Mouse (Mus musculus) intestine, embryonic 16.5 days (tissue): ENCODE data around the gene Cyp17a1. TPM values are rescaled to one million over a fixed set of nuclear protein-coding genes. Genes with fewer than 3 reads are reported as not detected.

Experiments
- ATAC-seq: fragments of 200-750 bp; cut with Nextera tagmentation; 2 replicates; pipeline ENCODE4 v1.8.0; 2017; ENCODE audit warnings: moderate TSS enrichment, moderate library complexity
- H3K27ac ChIP-seq: fragments of 300-500 bp; sonication (generic); 2 replicates; pipeline ENCODE4 v1.5.1; 2014; ENCODE audit warnings: mild to moderate bottlenecking, low read length
- H3K27me3 ChIP-seq: fragments of 300-500 bp; sonication (generic); replicated peaks from 2 replicates; pipeline ENCODE4 v1.6.1; 2014; ENCODE audit warnings: low read length, control low read depth, mixed read lengths; ENCODE audit not compliant: control insufficient read depth, insufficient read depth
- H3K36me3 ChIP-seq: fragments of 300-500 bp; sonication (generic); 2 replicates; pipeline ENCODE4 v1.6.1; 2014; ENCODE audit warnings: low read length, control low read depth; ENCODE audit not compliant: control insufficient read depth, insufficient read depth
- H3K4me1 ChIP-seq: fragments of 300-500 bp; sonication (generic); 2 replicates; pipeline ENCODE4 v1.6.1; 2014; ENCODE audit warnings: low read length, control low read depth, mixed read lengths; ENCODE audit not compliant: control insufficient read depth, insufficient read depth
- H3K4me2 ChIP-seq: fragments of 300-500 bp; sonication (generic); 2 replicates; pipeline ENCODE4 v1.6.1; 2014; ENCODE audit warnings: low read depth, low read length, control low read depth
- H3K4me3 ChIP-seq: fragments of 300-500 bp; sonication (generic); 2 replicates; pipeline ENCODE4 v1.5.1; 2014; ENCODE audit warnings: mild to moderate bottlenecking, low read length
- H3K9ac ChIP-seq: fragments of 300-500 bp; sonication (generic); 2 replicates; pipeline ENCODE4 v1.6.1; 2014; ENCODE audit warnings: low read depth, low read length
- H3K9me3 ChIP-seq: fragments of 300-500 bp; sonication (generic); 2 replicates; pipeline ENCODE4 v1.6.1; 2016; ENCODE audit warnings: low read length, control low read depth; ENCODE audit not compliant: control insufficient read depth
- WGBS: fragments of 180-500 bp; shearing (Covaris S2); extraction: QIAGEN DNeasy Blood & Tissue Kit; methylation state at CpG from one replicate; pipeline ENCODE4 v1.1.7; 2014; 5-methylcytosine and 5-hydroxymethylcytosine counted together
- polyA plus RNA-seq: library from polyadenylated mRNA; unstranded; fragments of >200 nt; fragmentation: Nextera tagmentation; extraction: Ambion mirVana; gene quantifications from 2 replicates; pipeline ENCODE4 v1.2.1, GENCODE M21; 2015

Cyp17a1 gene
- polyA plus RNA-seq, 1 experiment from 2014 or later = 0.16 TPM

GRCm38 (mm10) chr19:46701156-46701555, 28.2 kb upstream of the Cyp17a1 start:
- H3K9ac ChIP-seq = no peak overlapping the region
- no peaks in the 10 kb centered on the region for H3K36me3 ChIP-seq
- no peak for ATAC-seq
- H3K9me3 ChIP-seq = no peaks in the 10 kb centered on the region
- 74% methylated on average over 9 of the region's 9 CpGs for WGBS
- no peak overlapping the region for H3K4me2 ChIP-seq
- H3K27ac ChIP-seq = no peak overlapping the region
- no peaks in the 10 kb centered on the region for H3K27me3 ChIP-seq
- no peaks in the 10 kb centered on the region for H3K4me1 ChIP-seq
- no peak overlapping the region for H3K4me3 ChIP-seq

- 68% methylated on average over 10 of the region's 10 CpGs for WGBS
- ATAC-seq = no peak
Observed at GRCm38 (mm10) chr19:46699011-46699481, 26.1 kb upstream of the Cyp17a1 start.

GRCm38 (mm10) chr19:46697840-46698517, 25.0 kb upstream of the Cyp17a1 start:
- Histone ChIP-seq H3K4me2 (no peak overlapping the region), H3K36me3 (no peaks in the 10 kb centered on the region), H3K4me1 (no peaks in the 10 kb centered on the region), H3K27me3 (no peaks in the 10 kb centered on the region), H3K9me3 (no peaks in the 10 kb centered on the region), H3K4me3 (no peak overlapping the region), H3K9ac (no peak overlapping the region), H3K27ac (no peak overlapping the region)
- WGBS = 53% methylated on average over 19 of the region's 19 CpGs
- ATAC-seq = no peak

More at GRCm38 (mm10) chr19:46699011-46699481, 26.1 kb upstream of the Cyp17a1 start:
- no peak overlapping the region for H3K4me2 ChIP-seq
- no peaks in the 10 kb centered on the region for H3K36me3 ChIP-seq
- no peaks in the 10 kb centered on the region for H3K4me1 ChIP-seq
- no peak overlapping the region for H3K9ac ChIP-seq
- no peak overlapping the region for H3K27ac ChIP-seq
- no peaks in the 10 kb centered on the region for H3K27me3 ChIP-seq
- no peaks in the 10 kb centered on the region for H3K9me3 ChIP-seq
- no peak overlapping the region for H3K4me3 ChIP-seq

GRCm38 (mm10) chr19:46696943-46697342, 24.0 kb upstream of the Cyp17a1 start:
- Histone ChIP-seq H3K27ac (no peak overlapping the region), H3K4me1 (no peaks in the 10 kb centered on the region), H3K4me2 (no peak overlapping the region), H3K9ac (no peak overlapping the region), H3K27me3 (no peaks in the 10 kb centered on the region), H3K4me3 (no peak overlapping the region), H3K9me3 (no peaks in the 10 kb centered on the region), H3K36me3 (no peaks in the 10 kb centered on the region)
- WGBS = 91% methylated on average over 7 of the region's 7 CpGs
- ATAC-seq = no peak

- no peak for ATAC-seq
- 94% methylated on average over 8 of the region's 8 CpGs for WGBS
Observed at GRCm38 (mm10) chr19:46696482-46696881, 23.5 kb upstream of the Cyp17a1 start.

GRCm38 (mm10) chr19:46693146-46693545, 20.2 kb upstream of the Cyp17a1 start:
- ATAC-seq = no peak
- H3K4me3 ChIP-seq = no peak overlapping the region
- H3K36me3 ChIP-seq = no peaks in the 10 kb centered on the region
- H3K9me3 ChIP-seq = no peaks in the 10 kb centered on the region
- H3K4me1 ChIP-seq = peaks cover 4% of the 10 kb centered on the region; the same call in 1 of the 2 replicates
- no peak overlapping the region for H3K9ac ChIP-seq
- no peaks in the 10 kb centered on the region for H3K27me3 ChIP-seq
- H3K4me2 ChIP-seq = no peak overlapping the region
- H3K27ac ChIP-seq = no peak overlapping the region
- WGBS = 89% methylated on average over 4 of the region's 4 CpGs

More at GRCm38 (mm10) chr19:46696482-46696881, 23.5 kb upstream of the Cyp17a1 start:
- no peak overlapping the region for H3K4me3 ChIP-seq
- no peak overlapping the region for H3K27ac ChIP-seq
- no peaks in the 10 kb centered on the region for H3K27me3 ChIP-seq
- no peak overlapping the region for H3K4me2 ChIP-seq
- H3K9me3 ChIP-seq = no peaks in the 10 kb centered on the region
- no peaks in the 10 kb centered on the region for H3K36me3 ChIP-seq
- H3K4me1 ChIP-seq = no peaks in the 10 kb centered on the region
- no peak overlapping the region for H3K9ac ChIP-seq

- no peaks in the 10 kb centered on the region for H3K9me3 ChIP-seq
- 69% methylated on average over 2 of the region's 2 CpGs for WGBS
- H3K4me1 ChIP-seq = peaks cover 4% of the 10 kb centered on the region; the same call in 1 of the 2 replicates
- H3K4me2 ChIP-seq = no peak overlapping the region
- no peak overlapping the region for H3K4me3 ChIP-seq
- H3K9ac ChIP-seq = no peak overlapping the region
- H3K27me3 ChIP-seq = no peaks in the 10 kb centered on the region
- H3K36me3 ChIP-seq = no peaks in the 10 kb centered on the region
- H3K27ac ChIP-seq = no peak overlapping the region
- no peak for ATAC-seq
Observed at GRCm38 (mm10) chr19:46691078-46691477, 18.1 kb upstream of the Cyp17a1 start.

- Histone ChIP-seq H3K9ac (peak overlapping the region; percentile 87), H3K9me3 (no peaks in the 10 kb centered on the region), H3K4me3 (peak overlapping the region; percentile 75), H3K4me2 (peak overlapping the region; percentile 61), H3K4me1 (peaks cover 4% of the 10 kb centered on the region; the same call in 1 of the 2 replicates), H3K27ac (no peak overlapping the region), H3K36me3 (no peaks in the 10 kb centered on the region), H3K27me3 (no peaks in the 10 kb centered on the region)
- 71% methylated on average over 11 of the region's 11 CpGs for WGBS
- ATAC-seq = peak; percentile 19
Observed at GRCm38 (mm10) chr19:46690387-46690786, 17.4 kb upstream of the Cyp17a1 start.

- peak within 1 kb of the TSS; percentile 75 for H3K4me3 ChIP-seq
- H3K27me3 ChIP-seq = no peaks in the 10 kb centered on the region
- 0 out of 2 replicates have a peak within 1 kb of the TSS, but pooled peaks have one; percentile 45 for H3K27ac ChIP-seq
- H3K4me1 ChIP-seq = peaks cover 4% of the 10 kb centered on the region; the same call in 1 of the 2 replicates
- no peaks in the 10 kb centered on the region for H3K9me3 ChIP-seq
- WGBS = 2% methylated on average over 44 of the region's 44 CpGs
- H3K9ac ChIP-seq = peak within 1 kb of the TSS; percentile 87
- peak; percentile 95 for ATAC-seq
- H3K36me3 ChIP-seq = no peaks in the 10 kb centered on the region
- H3K4me2 ChIP-seq = peak within 1 kb of the TSS; percentile 61
Observed at GRCm38 (mm10) chr19:46689460-46690372, 16.7 kb upstream of the Cyp17a1 start, which contains the start of gene Borcs7. Gene Borcs7, plus strand, starts transcription at chr19:46689906.
